Mouse (Mus musculus): ENCODE results near the gene Gm364. TPM values are rescaled to one million over a fixed set of nuclear protein-coding genes. Genes with fewer than 3 reads are reported as not detected.

The Gm364 gene
- not detected for polyA plus RNA-seq (2015; fragmentation: Illumina TruSeq; extraction: RNeasy Lipid Tissue Mini Kit (QIAGEN cat#74804); ENCODE audit: insufficient read depth, low read depth, low replicate concordance)

DNA sequence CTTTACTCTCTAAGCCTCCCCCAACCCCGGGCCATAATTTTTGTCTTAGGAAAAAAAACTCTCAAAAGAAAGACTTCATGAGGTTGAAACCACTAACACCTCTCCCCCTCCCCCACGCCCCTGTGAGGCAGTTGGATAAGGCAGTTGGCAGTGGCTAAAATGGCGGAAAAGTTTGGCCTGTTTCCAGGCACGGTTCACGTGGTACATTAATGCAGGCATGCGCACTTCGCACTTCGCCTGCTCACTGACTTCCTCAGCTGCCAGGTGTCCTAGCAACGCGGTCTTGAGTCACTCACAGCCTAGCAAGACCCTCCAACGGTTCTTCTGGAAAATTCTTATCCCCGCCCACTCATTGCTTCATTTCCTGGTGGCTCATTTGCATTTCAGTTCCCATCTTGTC lies at the start of gene Gm364:
Gm364 (plus strand) TSS at position 386 of the 400 bp plus-strand sequence.

DNA sequence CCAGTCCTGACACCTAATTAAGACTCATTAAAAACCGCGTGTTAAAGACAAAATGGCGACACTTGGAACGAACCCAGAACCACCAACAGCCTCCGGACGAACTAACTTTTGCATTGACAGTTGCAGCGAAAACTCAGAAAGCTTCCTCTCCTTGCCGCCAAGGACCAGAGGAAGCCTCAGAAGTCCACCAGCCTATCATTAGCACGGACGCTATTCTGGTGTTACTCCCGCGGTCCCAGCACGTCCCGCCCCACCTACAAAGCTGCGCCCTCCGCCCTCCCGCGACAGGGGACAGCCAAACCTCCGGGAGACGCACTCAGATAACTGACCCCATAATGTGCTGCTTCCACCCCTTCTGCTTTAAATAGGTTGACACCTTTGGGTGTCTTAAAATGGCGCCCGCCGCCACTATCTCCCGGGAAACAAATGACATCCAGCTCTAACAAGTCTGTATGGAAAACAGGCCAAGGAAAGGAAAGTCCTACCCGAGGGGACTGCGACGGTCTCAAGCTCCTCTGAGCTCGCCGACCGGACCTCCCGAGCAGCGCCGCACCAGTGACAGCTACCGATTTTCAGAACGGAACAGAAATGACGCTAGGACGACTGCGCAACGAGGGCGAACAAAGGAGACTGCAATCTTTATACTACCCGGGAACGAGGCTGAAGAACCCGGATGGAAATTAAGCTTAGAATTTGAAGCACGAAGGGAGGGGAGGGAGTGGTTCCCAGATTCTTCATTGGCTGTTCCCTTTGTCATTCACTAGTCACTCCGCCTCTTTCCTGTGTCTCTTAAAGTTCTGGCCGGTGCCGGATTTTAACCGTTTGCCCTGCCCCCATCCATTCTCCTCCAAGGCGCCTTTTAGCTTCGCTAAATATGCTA lies 16.3 kb upstream of the Gm364 start, which contains the start of gene Rbmx:
Rbmx (minus strand) TSS at position 670 of the 880 bp plus-strand sequence.

GRCm38 (mm10) chrX:57503634-57504033 lies 94.7 kb downstream of the Gm364 start, which contains the start of gene Gpr101:
TSS of gene Gpr101 (minus strand) at chrX:57503757.

Other genes starting within 250 kb of the Gm364 start
- not detected for gene Cd40lg, start 197.0 kb upstream of the Gm364 start, polyA plus RNA-seq (2015; fragmentation: Illumina TruSeq; extraction: RNeasy Lipid Tissue Mini Kit (QIAGEN cat#74804); ENCODE audit: insufficient read depth, low read depth, low replicate concordance)
- gene Arhgef6, start 70.4 kb upstream of the Gm364 start, polyA plus RNA-seq (2015; fragmentation: Illumina TruSeq; extraction: RNeasy Lipid Tissue Mini Kit (QIAGEN cat#74804); ENCODE audit: insufficient read depth, low read depth, low replicate concordance) = 2.9 TPM
- gene Rbmx, start 16.1 kb upstream of the Gm364 start, polyA plus RNA-seq (2015; fragmentation: Illumina TruSeq; extraction: RNeasy Lipid Tissue Mini Kit (QIAGEN cat#74804); ENCODE audit: insufficient read depth, low read depth, low replicate concordance) = 9.0 TPM
- gene Gpr101, start 94.6 kb downstream of the Gm364 start, polyA plus RNA-seq (2015; fragmentation: Illumina TruSeq; extraction: RNeasy Lipid Tissue Mini Kit (QIAGEN cat#74804); ENCODE audit: insufficient read depth, low read depth, low replicate concordance) = not detected

All from pancreas, adult 10 weeks (tissue).